Mouse (Mus musculus): ENCODE results near the gene Arid4a. TPM values are rescaled to one million over a fixed set of nuclear protein-coding genes. Genes with fewer than 3 reads are reported as not detected.

Arid4a gene
- polyA plus RNA-seq, 1 experiment from 2014 or later = 38.4 TPM

Other genes with a start within 250 kb of the Arid4a start
- gene Frmd6, start 190.5 kb upstream of the Arid4a start, polyA plus RNA-seq (2014; fragmentation: Nextera tagmentation; extraction: Ambion mirVana) = 18.5 and 23.5 TPM in 2 replicates
- gene Actr10, start 78.1 kb upstream of the Arid4a start, polyA plus RNA-seq (2014; fragmentation: Nextera tagmentation; extraction: Ambion mirVana) = 285 and 287 TPM in 2 replicates
- gene Psma3, start 41.4 kb upstream of the Arid4a start, polyA plus RNA-seq (2014; fragmentation: Nextera tagmentation; extraction: Ambion mirVana) = 683 and 711 TPM in 2 replicates
- gene Tomm20l, start 95.4 kb downstream of the Arid4a start, polyA plus RNA-seq (2014; fragmentation: Nextera tagmentation; extraction: Ambion mirVana) = not detected in 2 replicates
- gene Timm9, start 120.7 kb downstream of the Arid4a start, polyA plus RNA-seq (2014; fragmentation: Nextera tagmentation; extraction: Ambion mirVana) = 73.8 and 76.8 TPM in 2 replicates
- 16.8 and 23.3 TPM in 2 replicates for gene 2700049A03Rik, start 120.9 kb downstream of the Arid4a start, polyA plus RNA-seq (2014; fragmentation: Nextera tagmentation; extraction: Ambion mirVana)